Comparison of ENCODE assay signal across 7 mouse cellular contexts in the genomic region with DNA sequence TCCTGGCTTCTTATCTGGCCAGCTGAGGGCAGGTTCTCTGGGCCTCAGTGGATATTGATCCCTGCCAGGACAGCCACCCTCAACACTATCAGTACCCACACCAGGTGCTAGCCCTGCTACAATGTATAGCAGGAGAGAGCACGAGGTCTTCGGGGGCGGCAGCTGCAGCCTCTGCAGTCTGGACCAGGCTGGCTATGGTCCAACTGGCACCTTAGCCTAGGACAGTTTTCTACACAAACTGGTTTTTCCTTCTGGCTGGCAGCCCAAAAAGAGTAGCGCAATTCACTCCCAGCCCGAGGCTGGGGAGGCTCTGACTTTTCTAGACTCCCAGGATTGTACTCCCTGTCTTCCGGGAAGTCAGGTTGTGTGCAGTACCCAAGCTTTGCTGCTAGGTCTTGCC. TPM values are rescaled to one million over a fixed set of nuclear protein-coding genes. Genes with fewer than 3 reads are reported as not detected.
DNase-seq lines count a peak whose midpoint lies in the region; ATAC-seq and TF ChIP-seq lines count a peak whose summit lies in the region.

No protein-coding gene starts in this region.

- no peak overlapping the region; the same call in 1 of the 2 replicates for H3K4me3 ChIP-seq in midbrain, embryonic 14.5 days (replicated peaks; ENCODE audit: low read depth, low read length)
- no peak overlapping the region for H3K4me3 ChIP-seq in midbrain, embryonic 16.5 days (ENCODE audit: low read depth, low read length)
- H3K4me3 ChIP-seq in olfactory bulb, adult 2 months (ENCODE audit: insufficient read depth, low read depth, low read length), result no peak overlapping the region

- no peak for TF ChIP-seq POLR2A in olfactory bulb, adult 2 months (IDR thresholded peaks at IDR 0.05; ENCODE audit: insufficient read depth, low read depth, low read length)

- H3K36me3 ChIP-seq in midbrain, embryonic 14.5 days (ENCODE audit: control insufficient read depth, insufficient read depth, low read length), result no peaks in the 10 kb centered on the region
- no peaks in the 10 kb centered on the region for H3K36me3 ChIP-seq in midbrain, embryonic 16.5 days (ENCODE audit: control insufficient read depth, insufficient read depth, low read length)

- H3K4me1 ChIP-seq in midbrain, embryonic 14.5 days (ENCODE audit: control insufficient read depth, insufficient read depth, low read length), result peaks cover 28% of the 10 kb centered on the region
- peaks cover 20% of the 10 kb centered on the region for H3K4me1 ChIP-seq in midbrain, embryonic 16.5 days (ENCODE audit: control insufficient read depth, insufficient read depth, low read length)
- peaks cover 14% of the 10 kb centered on the region for H3K4me1 ChIP-seq in olfactory bulb, adult 2 months (ENCODE audit: control insufficient read depth, insufficient read depth, low read length)

- H3K27ac ChIP-seq in midbrain, embryonic 14.5 days (replicated peaks; ENCODE audit: low read depth, low read length), result no peak overlapping the region
- H3K27ac ChIP-seq in midbrain, embryonic 16.5 days (ENCODE audit: low read length), result no peak overlapping the region
- 0 out of 2 replicates have a peak overlapping the region, but pooled peaks have one; percentile 97 for H3K27ac ChIP-seq in olfactory bulb, adult 2 months (ENCODE audit: insufficient read depth, low read depth, low read length)

- 52% methylated on average over 6 of the region's 6 CpGs for WGBS in midbrain, embryonic 14.5 days
- 48% methylated on average over 6 of the region's 6 CpGs for WGBS in midbrain, embryonic 16.5 days
- 19% methylated on average over 6 of the region's 6 CpGs for WGBS in olfactory bulb, adult 2 months

- DNase-seq in midbrain, embryonic 14.5 days, result peak; percentile 67
- peak; percentile 30 to 61 for DNase-seq in cerebellum, postnatal 14 days
- peak; percentile 63 to 76 for DNase-seq in kidney, postnatal 4 days
- no peak for DNase-seq in thymus, postnatal 10 days (ENCODE audit: low spot score in 2 of 2)

- no peak for ATAC-seq in midbrain, embryonic 14.5 days (ENCODE audit: low FRiP score, low TSS enrichment)
- no peak for ATAC-seq in midbrain, embryonic 16.5 days
- no peak for ATAC-seq in CD4-positive, CD25-positive, alpha-beta regulatory T cell, adult 4 months

- H3K9ac ChIP-seq in midbrain, embryonic 14.5 days (replicated peaks; ENCODE audit: low read length), result no peak overlapping the region
- no peak overlapping the region for H3K9ac ChIP-seq in midbrain, embryonic 16.5 days (ENCODE audit: low read depth, low read length)

- peak overlapping the region; percentile 92 for H3K4me2 ChIP-seq in midbrain, embryonic 14.5 days (ENCODE audit: low read length)
- H3K4me2 ChIP-seq in midbrain, embryonic 16.5 days (ENCODE audit: low read length), result no peak overlapping the region; the same call in 1 of the 2 replicates

- no peaks in the 10 kb centered on the region for H3K9me3 ChIP-seq in midbrain, embryonic 14.5 days (ENCODE audit: control insufficient read depth, low read length)
- H3K9me3 ChIP-seq in midbrain, embryonic 16.5 days (replicated peaks; ENCODE audit: control insufficient read depth, low read length, poor library complexity, severe bottlenecking), result no peaks in the 10 kb centered on the region

- no peak for TF ChIP-seq CTCF in olfactory bulb, adult 2 months (IDR thresholded peaks at IDR 0.05; ENCODE audit: insufficient read depth, low read depth, low read length)

- peaks cover 18% of the 10 kb centered on the region; the same call in 1 of the 2 replicates for H3K27me3 ChIP-seq in midbrain, embryonic 14.5 days (ENCODE audit: control insufficient read depth, insufficient read depth, low read length)
- no peaks in the 10 kb centered on the region for H3K27me3 ChIP-seq in midbrain, embryonic 16.5 days (ENCODE audit: control insufficient read depth, insufficient read depth, low read depth, low read length)

RNA-seq across cellular contexts. Expression of gene Cx3cl1, which starts 0.9 kb away (rescaled TPM):
- 19.1 and 21.8 TPM in 2 replicates for polyA plus RNA-seq in midbrain, embryonic 14.5 days (2014; fragmentation: Nextera tagmentation; extraction: Ambion mirVana)
- 38.4 and 55.8 TPM in 2 replicates for polyA plus RNA-seq in midbrain, embryonic 16.5 days (2015; fragmentation: Nextera tagmentation; extraction: Ambion mirVana)
- polyA plus RNA-seq in olfactory bulb, adult 2 months (2012; ENCODE audit: insufficient read depth, insufficient read length, low replicate concordance, missing spikeins), result not detected in 2 replicates
- not detected for polyA plus RNA-seq in CD4-positive, CD25-positive, alpha-beta regulatory T cell, adult 4 months (2017; shearing (Covaris generic))

RNA-seq across cellular contexts. Expression of gene Ccl22, which starts 25.6 kb away (rescaled TPM):
- 0.67 TPM in 1 of 2 replicates, not detected in the other for polyA plus RNA-seq in midbrain, embryonic 14.5 days (2014; fragmentation: Nextera tagmentation; extraction: Ambion mirVana)
- not detected in 2 replicates for polyA plus RNA-seq in midbrain, embryonic 16.5 days (2015; fragmentation: Nextera tagmentation; extraction: Ambion mirVana)
- polyA plus RNA-seq in olfactory bulb, adult 2 months (2012; ENCODE audit: insufficient read depth, insufficient read length, low replicate concordance, missing spikeins), result not detected in 2 replicates
- polyA plus RNA-seq in CD4-positive, CD25-positive, alpha-beta regulatory T cell, adult 4 months (2017; shearing (Covaris generic)), result not detected

RNA-seq across cellular contexts. Expression of gene Ccl17, which starts 39.3 kb away (rescaled TPM):
- 0.81 TPM in 1 of 2 replicates, not detected in the other for polyA plus RNA-seq in midbrain, embryonic 14.5 days (2014; fragmentation: Nextera tagmentation; extraction: Ambion mirVana)
- 0.40 and 0.62 TPM in 2 replicates for polyA plus RNA-seq in midbrain, embryonic 16.5 days (2015; fragmentation: Nextera tagmentation; extraction: Ambion mirVana)
- not detected in 2 replicates for polyA plus RNA-seq in olfactory bulb, adult 2 months (2012; ENCODE audit: insufficient read depth, insufficient read length, low replicate concordance, missing spikeins)
- polyA plus RNA-seq in CD4-positive, CD25-positive, alpha-beta regulatory T cell, adult 4 months (2017; shearing (Covaris generic)), result not detected

Comparison
In these comparisons a context has a peak if more than half of its experiments do, and no peak if none do; other contexts are left out.
1. DNase-seq: peak in midbrain, embryonic 14.5 days (single experiment), cerebellum, postnatal 14 days (2 of 2) and kidney, postnatal 4 days (2 of 2); none in thymus, postnatal 10 days (0 of 2).
2. RNA of gene Cx3cl1, which starts 0.9 kb away (polyA plus RNA-seq): 38.4 to 55.8 TPM in midbrain, embryonic 16.5 days, not detected in olfactory bulb, adult 2 months and 19.1 to 21.8 TPM in midbrain, embryonic 14.5 days; not detected in CD4-positive, CD25-positive, alpha-beta regulatory T cell, adult 4 months; every median in the first group is over 10 times any median in the second.